Mouse (Mus musculus) brain, embryonic 14.5 days (tissue): Measurements from ENCODE around the gene Sim2.

Experiments used
- CTCF ChIP-seq: fragments of 200-500 bp; IDR thresholded peaks from 2 replicates; pipeline ENCODE4 v1.5.1; 2012; ENCODE audit warnings: inconsistent platforms, mild to moderate bottlenecking, moderate library complexity, borderline replicate concordance; ENCODE audit not compliant: insufficient read depth, insufficient read length; ENCODE audit errors: extremely low read depth
- POLR2A ChIP-seq: fragments of 200-500 bp; IDR thresholded peaks from 2 replicates; pipeline ENCODE4 v1.6.1; 2012; ENCODE audit warnings: mild to moderate bottlenecking, inconsistent platforms, borderline replicate concordance; ENCODE audit not compliant: poor library complexity, insufficient read depth, insufficient read length, severe bottlenecking; ENCODE audit errors: extremely low read depth

- no peak for TF ChIP-seq CTCF
- TF ChIP-seq POLR2A = no peak
These were observed 2.6 kb upstream of the Sim2 start for GRCm38 (mm10) chr16:94081996-94082708.
